Mouse (Mus musculus): Measurements from ENCODE around the gene Olfr575.

GRCm38 (mm10) chr7:102915261-102915660 is 43.3 kb downstream of the Olfr575 start:
- TF ChIP-seq CTCF (IDR thresholded peaks at IDR 0.05; ENCODE audit: low read depth, low read length) (no peak), POLR2A (IDR thresholded peaks at IDR 0.05; ENCODE audit: borderline replicate concordance, low read depth, low read length) (no peak)
